Mouse (Mus musculus): Measurements from ENCODE around the gene Lypd5.

DNA sequence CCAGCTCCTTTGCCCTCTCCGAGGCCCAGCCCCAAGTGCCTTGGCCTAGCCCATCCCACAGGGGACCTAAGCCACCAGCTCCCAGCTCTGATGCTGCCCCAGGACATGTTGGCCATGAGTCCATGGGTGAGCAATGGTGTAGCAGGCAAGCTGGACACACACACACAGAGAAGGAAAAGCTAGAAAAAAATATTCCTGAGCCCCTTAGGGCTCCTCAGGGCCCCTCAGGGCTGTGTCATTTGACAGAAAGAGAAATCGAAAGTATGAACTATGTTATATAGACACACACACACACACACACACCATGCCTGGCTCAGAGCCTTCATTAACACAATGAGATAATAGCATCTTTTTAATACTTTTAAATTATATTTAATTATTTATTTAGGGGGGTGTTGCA is 31.4 kb downstream of the Lypd5 start:
- no peak for TF ChIP-seq CTCF (IDR thresholded peaks at IDR 0.05; ENCODE audit: low read depth)
- TF ChIP-seq EP300 (IDR thresholded peaks at IDR 0.05; ENCODE audit: low read depth), result no peak
